Mouse (Mus musculus) hindbrain, embryonic 15.5 days (tissue): ENCODE measurements around the gene Msantd1. TPM values are rescaled to one million over a fixed set of nuclear protein-coding genes. Genes with fewer than 3 reads are reported as not detected.

ENCODE experiments used
- ATAC-seq: fragments of 200-750 bp; cut with Nextera tagmentation; 2 replicates; pipeline ENCODE4 v1.8.0; 2017; ENCODE audit warnings: low read depth, moderate number of reproducible peaks, moderate TSS enrichment; ENCODE audit not compliant: low FRiP score
- H3K27ac ChIP-seq: fragments of 300-500 bp; sonication (generic); replicated peaks from 2 replicates; pipeline ENCODE4 v1.5.1; 2015; ENCODE audit warnings: mild to moderate bottlenecking, inconsistent platforms
- H3K27me3 ChIP-seq: fragments of 300-500 bp; sonication (generic); 2 replicates; pipeline ENCODE4 v1.6.1; 2015; ENCODE audit warnings: control low read depth, inconsistent platforms
- H3K36me3 ChIP-seq: fragments of 300-500 bp; sonication (generic); 2 replicates; pipeline ENCODE4 v1.6.1; 2015; ENCODE audit warnings: control low read depth, inconsistent platforms
- H3K4me1 ChIP-seq: fragments of 300-500 bp; sonication (generic); replicated peaks from 2 replicates; pipeline ENCODE4 v1.6.1; 2015; ENCODE audit warnings: control low read depth, inconsistent platforms
- H3K4me2 ChIP-seq: fragments of 300-500 bp; sonication (generic); 2 replicates; pipeline ENCODE4 v1.6.1; 2015; ENCODE audit warnings: moderate library complexity, mild to moderate bottlenecking, inconsistent platforms
- H3K4me3 ChIP-seq: fragments of 300-500 bp; sonication (generic); 2 replicates; pipeline ENCODE4 v1.5.1; 2015; ENCODE audit warnings: mild to moderate bottlenecking, inconsistent platforms
- H3K9ac ChIP-seq: fragments of 300-500 bp; sonication (generic); 2 replicates; pipeline ENCODE4 v1.6.1; 2015; ENCODE audit warnings: inconsistent platforms
- H3K9me3 ChIP-seq: fragments of 300-500 bp; sonication (generic); 2 replicates; pipeline ENCODE4 v1.6.1; 2016; ENCODE audit warnings: control low read depth, inconsistent platforms
- WGBS: fragments of 180-500 bp; shearing (Covaris S2); methylation state at CpG from one replicate; pipeline ENCODE4 v1.1.7; 2015; 5-methylcytosine and 5-hydroxymethylcytosine counted together
- polyA plus RNA-seq: library from polyadenylated mRNA; unstranded; fragments of >200 nt; fragmentation: Nextera tagmentation; extraction: Ambion mirVana; gene quantifications from 2 replicates; pipeline ENCODE4 v1.2.1, GENCODE M21; 2015

Gene Msantd1
- polyA plus RNA-seq, 1 experiment from 2014 or later = 4.4 TPM

DNA sequence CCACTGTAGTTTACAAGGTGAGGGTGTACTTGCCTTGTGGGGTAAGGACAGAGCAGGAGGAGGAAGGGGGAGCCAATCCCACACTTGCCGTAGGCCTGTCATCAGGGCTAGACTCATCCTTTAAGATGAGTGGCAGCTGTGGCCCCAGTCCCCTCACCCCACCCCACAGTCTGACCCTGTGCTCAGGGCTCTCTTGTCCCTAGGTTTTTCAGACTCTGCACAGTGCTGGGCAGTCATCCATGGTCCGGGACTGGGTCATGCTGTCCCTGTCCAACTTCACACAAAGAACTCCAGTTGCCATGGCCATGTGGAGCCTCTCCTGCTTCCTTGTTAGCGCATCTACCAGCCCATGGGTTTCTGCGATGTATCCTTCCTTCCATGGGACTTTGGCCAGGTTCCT lies 582 bp upstream of the Msantd1 start:
- ATAC-seq = 0 out of 2 replicates have a peak, but pooled peaks have one; percentile 23
- no peak overlapping the region for H3K27ac ChIP-seq
- no peaks in the 10 kb centered on the region for H3K9me3 ChIP-seq
- H3K4me2 ChIP-seq = no peak overlapping the region
- H3K9ac ChIP-seq = no peak overlapping the region
- H3K36me3 ChIP-seq = peaks cover 65% of the 10 kb centered on the region
- 0 out of 2 replicates have a peak, but pooled peaks cover 4% of the 10 kb centered on the region for H3K4me1 ChIP-seq
- 85% methylated on average over 4 of the region's 4 CpGs for WGBS
- no peaks in the 10 kb centered on the region for H3K27me3 ChIP-seq
- H3K4me3 ChIP-seq = no peak overlapping the region

GRCm38 (mm10) chr5:34908726-34909633 lies 1.2 kb downstream of the Msantd1 start:
- H3K27me3 ChIP-seq = no peaks in the 10 kb centered on the region
- H3K4me3 ChIP-seq = no peak overlapping the region
- ATAC-seq = no peak
- H3K27ac ChIP-seq = no peak overlapping the region
- H3K36me3 ChIP-seq = peaks cover 52% of the 10 kb centered on the region
- no peak overlapping the region for H3K9ac ChIP-seq
- no peaks in the 10 kb centered on the region for H3K9me3 ChIP-seq
- WGBS = 77% methylated on average over 9 of the region's 9 CpGs
- H3K4me2 ChIP-seq = no peak overlapping the region
- H3K4me1 ChIP-seq = no peaks in the 10 kb centered on the region

DNA sequence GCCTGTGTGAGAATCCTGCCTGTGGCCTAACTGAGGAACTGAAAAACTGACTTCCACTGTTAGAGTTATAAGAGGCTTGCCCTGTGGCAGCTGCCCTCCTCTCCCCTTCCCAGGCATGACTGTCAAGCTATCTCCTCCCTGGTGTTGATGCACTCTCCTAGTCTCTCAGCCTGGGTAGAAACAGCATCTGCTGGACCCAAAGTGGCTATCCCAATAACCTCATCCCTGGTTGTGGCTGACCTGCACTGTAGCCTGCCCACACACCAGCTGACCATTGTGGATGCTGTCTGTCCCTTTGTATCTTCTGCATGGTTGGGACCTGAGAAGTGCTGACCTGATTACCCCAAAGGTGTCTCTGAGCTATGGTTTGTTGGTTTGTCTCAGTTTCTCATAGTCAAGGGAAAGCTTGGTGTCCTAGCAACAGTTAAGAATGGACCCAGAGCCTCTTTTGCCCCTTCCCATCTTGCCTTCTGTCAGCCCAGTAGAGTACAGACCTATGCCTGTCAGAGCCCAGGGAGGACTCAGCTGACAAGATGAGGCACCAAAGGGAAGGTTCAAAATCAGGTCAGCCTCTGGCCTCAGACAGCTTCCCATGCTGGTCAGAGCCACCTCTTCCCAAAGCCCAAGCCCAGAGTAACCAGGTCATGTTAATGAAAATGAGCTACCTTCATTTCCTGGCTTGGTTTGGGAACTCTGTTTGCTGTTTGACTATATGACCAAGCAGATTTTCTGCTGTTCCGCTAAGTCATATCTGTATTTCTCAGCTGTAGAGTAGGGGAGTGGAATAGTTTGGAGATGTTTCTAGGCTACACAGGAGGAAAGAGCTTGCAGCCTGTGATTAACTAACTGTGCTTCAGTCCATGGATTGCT lies 2.1 kb downstream of the Msantd1 start:
- no peaks in the 10 kb centered on the region for H3K4me1 ChIP-seq
- no peak overlapping the region for H3K27ac ChIP-seq
- H3K36me3 ChIP-seq = peaks cover 43% of the 10 kb centered on the region

DNA sequence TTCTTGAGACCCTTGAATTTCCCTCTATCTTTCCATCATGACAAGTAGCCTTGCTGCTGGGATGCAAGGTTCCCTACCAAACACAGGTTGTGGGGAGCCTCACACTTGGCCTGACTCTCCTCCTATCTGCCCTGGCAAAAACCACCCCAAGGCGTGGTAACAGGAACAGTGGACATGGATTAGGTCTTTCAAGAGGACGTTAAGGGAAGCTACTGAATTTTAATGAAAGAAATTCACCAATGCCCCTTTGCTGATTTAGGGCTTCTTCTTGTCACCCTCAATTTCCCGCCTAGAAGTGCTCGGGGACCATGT lies 2.6 kb downstream of the Msantd1 start:
- 84% methylated on average over 4 of the region's 4 CpGs for WGBS
- no peak overlapping the region for H3K9ac ChIP-seq
- no peak overlapping the region for H3K4me2 ChIP-seq
- H3K27me3 ChIP-seq = no peaks in the 10 kb centered on the region
- H3K4me3 ChIP-seq = no peak overlapping the region
- no peak for ATAC-seq
- H3K27ac ChIP-seq = no peak overlapping the region
- peaks cover 38% of the 10 kb centered on the region for H3K36me3 ChIP-seq
- no peaks in the 10 kb centered on the region for H3K9me3 ChIP-seq
- H3K4me1 ChIP-seq = no peaks in the 10 kb centered on the region

More for the DNA sequence above, 2.1 kb downstream of the Msantd1 start:
- no peak for ATAC-seq
- Histone ChIP-seq H3K9me3 (no peaks in the 10 kb centered on the region), H3K9ac (no peak overlapping the region), H3K4me3 (no peak overlapping the region), H3K4me2 (no peak overlapping the region), H3K27me3 (no peaks in the 10 kb centered on the region)
- 100% methylated on average over 1 of the region's 1 CpGs for WGBS

GRCm38 (mm10) chr5:34915801-34916200 lies 8.0 kb downstream of the Msantd1 start:
- 9% methylated on average over 1 of the region's 1 CpGs for WGBS
- Histone ChIP-seq H3K9ac (no peak overlapping the region), H3K36me3 (0 out of 2 replicates have a peak, but pooled peaks cover 2% of the 10 kb centered on the region), H3K27ac (no peak overlapping the region), H3K9me3 (no peaks in the 10 kb centered on the region), H3K4me2 (no peak overlapping the region), H3K4me3 (no peak overlapping the region), H3K27me3 (no peaks in the 10 kb centered on the region), H3K4me1 (peaks cover 13% of the 10 kb centered on the region)
- ATAC-seq = peak; percentile 82; the same call in 1 of the 2 replicates

DNA sequence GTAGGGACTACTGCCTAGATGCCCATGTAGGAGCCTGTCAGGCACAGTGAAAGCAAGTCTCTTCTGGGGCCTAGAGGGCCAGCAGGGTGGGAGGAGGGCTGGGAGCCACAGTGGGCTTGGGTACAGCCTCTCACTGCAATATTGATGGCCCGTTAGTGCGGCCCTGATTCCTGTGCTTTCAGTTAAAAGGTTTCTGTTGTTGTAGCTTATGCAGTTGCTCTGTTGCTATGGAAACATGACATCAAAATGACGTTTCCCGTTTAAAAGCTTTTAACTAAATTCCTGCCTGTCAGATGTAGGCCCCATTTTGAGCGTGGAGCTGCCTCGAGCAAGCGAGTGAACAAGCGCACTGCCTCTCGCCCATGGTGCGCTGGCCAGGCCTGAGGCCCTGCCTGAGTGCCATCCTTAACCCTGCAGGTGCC lies 9.4 kb downstream of the Msantd1 start:
- Histone ChIP-seq H3K4me2 (no peak overlapping the region), H3K27me3 (no peaks in the 10 kb centered on the region), H3K9ac (no peak overlapping the region), H3K27ac (peak overlapping the region; percentile 23; the same call in 1 of the 2 replicates), H3K4me1 (peaks cover 13% of the 10 kb centered on the region), H3K36me3 (no peaks in the 10 kb centered on the region), H3K9me3 (no peaks in the 10 kb centered on the region), H3K4me3 (no peak overlapping the region)
- 35% methylated on average over 10 of the region's 10 CpGs for WGBS
- ATAC-seq = peak; percentile 55

GRCm38 (mm10) chr5:34918785-34919184 lies 11.0 kb downstream of the Msantd1 start:
- Histone ChIP-seq H3K4me3 (no peak overlapping the region), H3K9me3 (no peaks in the 10 kb centered on the region), H3K36me3 (peaks cover 8% of the 10 kb centered on the region), H3K27me3 (no peaks in the 10 kb centered on the region), H3K4me1 (peaks cover 13% of the 10 kb centered on the region), H3K4me2 (no peak overlapping the region), H3K27ac (no peak overlapping the region), H3K9ac (no peak overlapping the region)
- ATAC-seq = no peak
- WGBS = 85% methylated on average over 3 of the region's 3 CpGs

DNA sequence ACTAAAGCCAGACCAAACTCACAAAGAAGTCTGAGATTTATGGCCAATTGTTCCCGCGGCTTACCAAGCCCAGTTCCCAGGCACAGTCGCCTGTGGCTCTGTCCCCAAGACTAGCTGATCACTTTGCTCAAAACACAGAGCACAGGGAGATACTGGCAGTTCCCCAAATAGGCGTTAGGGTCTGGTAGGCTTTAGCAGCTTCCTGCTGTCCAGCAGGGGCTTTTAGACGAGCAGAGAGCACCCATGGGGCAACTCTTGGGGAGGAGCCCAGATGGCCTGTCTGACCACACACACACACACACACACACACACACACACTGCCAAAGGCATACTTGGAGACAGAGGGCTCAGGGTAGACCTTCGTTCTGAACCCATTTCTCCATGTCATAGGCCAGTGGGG lies 14.7 kb downstream of the Msantd1 start:
- Histone ChIP-seq H3K27me3 (no peaks in the 10 kb centered on the region), H3K9ac (no peak overlapping the region), H3K4me1 (peaks cover 1% of the 10 kb centered on the region; the same call in 1 of the 2 replicates), H3K27ac (no peak overlapping the region), H3K36me3 (peaks cover 14% of the 10 kb centered on the region), H3K4me3 (no peak overlapping the region), H3K9me3 (no peaks in the 10 kb centered on the region), H3K4me2 (no peak overlapping the region)
- ATAC-seq = no peak
- 57% methylated on average over 6 of the region's 6 CpGs for WGBS

DNA sequence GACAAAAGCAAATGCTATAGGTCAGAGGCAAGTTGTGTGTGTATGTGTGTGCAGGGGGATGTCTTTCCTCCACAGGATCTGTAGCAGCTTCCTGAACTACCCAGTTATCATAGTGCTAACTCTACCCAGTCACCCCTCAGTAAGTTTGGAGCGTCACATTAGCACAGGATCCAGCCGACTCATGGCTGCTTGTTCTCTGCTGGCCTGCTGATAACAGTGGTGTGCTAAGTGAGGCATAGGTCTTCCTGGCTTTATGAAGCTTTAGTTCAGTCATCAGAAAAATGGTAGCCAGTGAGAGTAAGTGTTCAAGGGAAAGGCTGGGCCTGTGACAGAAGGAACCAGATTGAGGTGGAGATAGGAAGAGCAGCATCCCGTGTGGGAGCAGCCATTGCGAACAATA lies 16.1 kb downstream of the Msantd1 start:
- H3K9ac ChIP-seq = no peak overlapping the region
- H3K27ac ChIP-seq = no peak overlapping the region
- no peaks in the 10 kb centered on the region for H3K9me3 ChIP-seq
- H3K36me3 ChIP-seq = peaks cover 14% of the 10 kb centered on the region
- no peak overlapping the region for H3K4me3 ChIP-seq
- no peaks in the 10 kb centered on the region for H3K4me1 ChIP-seq
- H3K27me3 ChIP-seq = no peaks in the 10 kb centered on the region
- no peak overlapping the region for H3K4me2 ChIP-seq
- no peak for ATAC-seq
- 95% methylated on average over 4 of the region's 4 CpGs for WGBS

- no peak for ATAC-seq
- no peaks in the 10 kb centered on the region for H3K9me3 ChIP-seq
- no peak overlapping the region for H3K27ac ChIP-seq
- 83% methylated on average over 7 of the region's 7 CpGs for WGBS
- H3K4me1 ChIP-seq = no peaks in the 10 kb centered on the region
- no peak overlapping the region for H3K4me2 ChIP-seq
- peaks cover 14% of the 10 kb centered on the region for H3K36me3 ChIP-seq
- no peak overlapping the region for H3K4me3 ChIP-seq
- H3K27me3 ChIP-seq = no peaks in the 10 kb centered on the region
- H3K9ac ChIP-seq = no peak overlapping the region
Measured at GRCm38 (mm10) chr5:34924519-34924918, 16.7 kb downstream of the Msantd1 start.

- ATAC-seq = no peak
- WGBS = 84% methylated on average over 4 of the region's 4 CpGs
- H3K27me3 ChIP-seq = no peaks in the 10 kb centered on the region
- peaks cover 14% of the 10 kb centered on the region for H3K36me3 ChIP-seq
- H3K9ac ChIP-seq = no peak overlapping the region
- no peaks in the 10 kb centered on the region for H3K9me3 ChIP-seq
- no peak overlapping the region for H3K4me2 ChIP-seq
- H3K27ac ChIP-seq = no peak overlapping the region
- peaks cover 23% of the 10 kb centered on the region for H3K4me1 ChIP-seq
- H3K4me3 ChIP-seq = no peak overlapping the region
Measured at GRCm38 (mm10) chr5:34927648-34928047, 19.8 kb downstream of the Msantd1 start.
